Mouse (Mus musculus): ENCODE measurements around the gene Adamts12. TPM values are rescaled to one million over a fixed set of nuclear protein-coding genes. Genes with fewer than 3 reads are reported as not detected.

Gene Adamts12
- polyA plus RNA-seq, 1 experiment = 4.9 TPM

DNA sequence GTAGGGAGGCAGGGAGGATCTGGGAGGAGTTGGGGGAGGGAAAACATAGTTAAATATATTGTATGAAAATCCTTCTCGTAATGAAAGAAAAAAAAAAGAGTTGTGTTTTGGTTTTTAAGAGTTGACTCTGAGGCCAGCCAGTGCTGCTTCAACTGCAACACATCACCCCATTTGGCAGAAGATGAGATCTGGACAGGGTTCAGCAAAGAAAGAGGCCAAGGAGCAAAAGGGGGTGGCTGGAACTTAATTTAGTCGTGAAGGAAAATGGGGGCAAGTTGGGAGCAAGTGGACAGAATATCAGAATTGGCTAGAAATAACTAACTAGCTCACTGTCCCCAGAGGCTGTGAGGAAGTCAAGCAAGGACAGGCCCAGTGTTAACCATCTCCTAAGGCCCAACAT, 51.7 kb downstream of the Adamts12 start:
- TF ChIP-seq POLR2A (IDR thresholded peaks at IDR 0.05; ENCODE audit: borderline replicate concordance, extremely low read depth, insufficient read depth, insufficient read length, poor library complexity, severe bottlenecking) (no peak), CTCF (IDR thresholded peaks at IDR 0.05; ENCODE audit: borderline replicate concordance, extremely low read depth, insufficient read depth, insufficient read length) (no peak)

DNA sequence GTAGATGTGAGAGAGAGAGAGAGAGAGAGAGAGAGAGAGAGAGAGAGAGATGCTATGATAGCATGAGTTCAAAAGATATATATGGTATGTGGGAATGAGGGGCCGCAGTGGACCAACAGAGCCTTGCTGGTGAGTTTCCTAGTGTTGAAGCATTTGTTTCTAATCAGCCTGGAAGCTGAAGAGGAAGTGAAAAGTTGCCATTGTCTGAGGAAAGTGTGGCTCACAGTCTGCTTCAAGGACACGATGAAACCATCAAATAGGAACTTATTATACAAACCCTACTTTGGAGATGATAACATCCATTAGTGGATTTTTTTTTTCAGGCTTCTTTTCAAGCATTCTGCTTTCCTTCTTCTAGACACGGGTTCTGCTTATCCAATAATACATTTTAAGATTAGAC, 52.3 kb downstream of the Adamts12 start:
- no peak for DNase-seq (ENCODE audit: low read depth)
- TF ChIP-seq POLR2A (IDR thresholded peaks at IDR 0.05; ENCODE audit: borderline replicate concordance, extremely low read depth, insufficient read depth, insufficient read length, poor library complexity, severe bottlenecking) = no peak
- TF ChIP-seq CTCF (IDR thresholded peaks at IDR 0.05; ENCODE audit: borderline replicate concordance, extremely low read depth, insufficient read depth, insufficient read length) = no peak

More for the DNA sequence above, 51.7 kb downstream of the Adamts12 start:
- DNase-seq (ENCODE audit: low read depth) = no peak

DNA sequence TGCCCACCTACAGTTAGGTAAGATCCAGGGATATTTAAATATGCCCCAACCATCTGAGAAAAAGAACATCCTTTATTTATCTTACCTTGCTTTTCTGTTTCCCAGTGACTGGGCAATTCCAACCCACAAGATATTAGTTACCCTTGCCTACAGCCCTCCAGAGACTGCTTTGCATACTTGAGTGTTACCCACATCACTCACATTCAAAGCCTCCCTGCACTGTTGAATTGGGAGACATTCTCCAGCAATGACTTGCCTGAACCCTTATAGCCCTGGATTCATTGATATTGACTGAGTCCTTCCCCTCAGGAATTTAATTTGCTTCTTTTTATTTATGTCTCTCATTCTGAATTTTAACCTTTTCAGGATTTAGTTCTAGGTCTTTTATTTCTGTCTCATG, 53.8 kb downstream of the Adamts12 start:
- no peak for DNase-seq (ENCODE audit: low read depth)
- no peak for TF ChIP-seq CTCF (IDR thresholded peaks at IDR 0.05; ENCODE audit: borderline replicate concordance, extremely low read depth, insufficient read depth, insufficient read length)
- TF ChIP-seq POLR2A (IDR thresholded peaks at IDR 0.05; ENCODE audit: borderline replicate concordance, extremely low read depth, insufficient read depth, insufficient read length, poor library complexity, severe bottlenecking) = no peak

DNA sequence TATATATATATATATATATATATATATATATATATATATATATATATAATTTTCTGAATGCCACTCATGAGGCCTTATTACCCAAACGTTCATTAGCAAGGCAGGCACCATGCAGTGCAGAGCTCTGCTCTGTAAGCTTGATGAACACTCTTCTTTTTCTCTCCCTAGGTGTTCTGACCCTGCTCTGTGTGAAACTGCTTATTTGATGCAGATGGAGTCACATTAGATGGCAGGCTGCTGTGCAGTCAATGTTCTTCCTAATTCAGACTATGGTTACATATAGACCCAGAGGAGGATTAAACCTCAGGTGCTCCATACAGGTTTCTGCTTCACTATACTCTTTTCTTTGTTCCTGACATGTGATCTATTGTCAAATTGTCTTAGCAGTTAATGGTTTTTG, 57.1 kb downstream of the Adamts12 start:
- no peak for TF ChIP-seq CTCF (IDR thresholded peaks at IDR 0.05; ENCODE audit: borderline replicate concordance, extremely low read depth, insufficient read depth, insufficient read length)
- TF ChIP-seq POLR2A (IDR thresholded peaks at IDR 0.05; ENCODE audit: borderline replicate concordance, extremely low read depth, insufficient read depth, insufficient read length, poor library complexity, severe bottlenecking) = no peak
- peak; percentile 56 for DNase-seq (ENCODE audit: low read depth)

DNA sequence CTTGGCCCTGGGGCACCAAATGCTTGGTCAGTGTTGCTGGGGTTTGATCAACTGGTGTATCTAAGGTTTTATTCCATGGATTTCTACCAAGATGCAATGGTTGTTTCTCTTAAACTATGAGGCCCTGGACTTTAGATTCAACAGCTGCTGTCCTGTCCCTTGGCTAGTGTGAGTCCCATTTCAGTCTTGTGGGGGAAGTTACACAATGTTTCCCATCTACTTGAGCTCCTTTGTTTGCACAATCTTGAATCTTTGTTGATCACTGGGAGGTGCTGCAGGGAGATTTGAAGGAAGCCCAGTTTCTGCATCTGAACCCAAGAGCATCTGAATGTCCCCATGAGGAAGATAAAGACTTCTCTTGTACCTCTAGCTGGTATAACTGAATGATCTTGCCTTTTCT, 60.8 kb downstream of the Adamts12 start:
- TF ChIP-seq POLR2A (IDR thresholded peaks at IDR 0.05; ENCODE audit: borderline replicate concordance, extremely low read depth, insufficient read depth, insufficient read length, poor library complexity, severe bottlenecking) = no peak
- no peak for TF ChIP-seq CTCF (IDR thresholded peaks at IDR 0.05; ENCODE audit: borderline replicate concordance, extremely low read depth, insufficient read depth, insufficient read length)
- DNase-seq (ENCODE audit: low read depth) = no peak

DNA sequence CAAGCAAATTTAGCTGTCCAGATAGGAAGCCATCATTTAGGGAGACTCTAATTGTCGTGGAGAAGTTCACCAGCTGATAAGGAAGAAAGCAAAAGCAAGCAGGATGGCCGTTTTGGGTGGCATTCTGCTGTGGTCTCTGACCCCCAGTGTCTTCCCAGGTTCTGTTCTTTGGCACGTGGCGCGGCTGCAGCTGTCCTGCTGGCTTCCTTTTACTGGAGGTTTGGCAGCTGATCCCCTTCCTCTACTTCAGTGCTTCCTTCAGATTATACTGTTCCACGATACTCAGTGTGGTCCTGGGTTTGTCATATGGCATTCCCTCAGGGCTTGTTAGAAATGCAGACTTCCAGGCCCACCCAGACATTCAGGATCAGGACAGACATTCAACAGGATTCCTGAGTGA, 63.9 kb downstream of the Adamts12 start:
- no peak for TF ChIP-seq POLR2A (IDR thresholded peaks at IDR 0.05; ENCODE audit: borderline replicate concordance, extremely low read depth, insufficient read depth, insufficient read length, poor library complexity, severe bottlenecking)
- TF ChIP-seq CTCF (IDR thresholded peaks at IDR 0.05; ENCODE audit: borderline replicate concordance, extremely low read depth, insufficient read depth, insufficient read length) = no peak
- no peak for DNase-seq (ENCODE audit: low read depth)

DNA sequence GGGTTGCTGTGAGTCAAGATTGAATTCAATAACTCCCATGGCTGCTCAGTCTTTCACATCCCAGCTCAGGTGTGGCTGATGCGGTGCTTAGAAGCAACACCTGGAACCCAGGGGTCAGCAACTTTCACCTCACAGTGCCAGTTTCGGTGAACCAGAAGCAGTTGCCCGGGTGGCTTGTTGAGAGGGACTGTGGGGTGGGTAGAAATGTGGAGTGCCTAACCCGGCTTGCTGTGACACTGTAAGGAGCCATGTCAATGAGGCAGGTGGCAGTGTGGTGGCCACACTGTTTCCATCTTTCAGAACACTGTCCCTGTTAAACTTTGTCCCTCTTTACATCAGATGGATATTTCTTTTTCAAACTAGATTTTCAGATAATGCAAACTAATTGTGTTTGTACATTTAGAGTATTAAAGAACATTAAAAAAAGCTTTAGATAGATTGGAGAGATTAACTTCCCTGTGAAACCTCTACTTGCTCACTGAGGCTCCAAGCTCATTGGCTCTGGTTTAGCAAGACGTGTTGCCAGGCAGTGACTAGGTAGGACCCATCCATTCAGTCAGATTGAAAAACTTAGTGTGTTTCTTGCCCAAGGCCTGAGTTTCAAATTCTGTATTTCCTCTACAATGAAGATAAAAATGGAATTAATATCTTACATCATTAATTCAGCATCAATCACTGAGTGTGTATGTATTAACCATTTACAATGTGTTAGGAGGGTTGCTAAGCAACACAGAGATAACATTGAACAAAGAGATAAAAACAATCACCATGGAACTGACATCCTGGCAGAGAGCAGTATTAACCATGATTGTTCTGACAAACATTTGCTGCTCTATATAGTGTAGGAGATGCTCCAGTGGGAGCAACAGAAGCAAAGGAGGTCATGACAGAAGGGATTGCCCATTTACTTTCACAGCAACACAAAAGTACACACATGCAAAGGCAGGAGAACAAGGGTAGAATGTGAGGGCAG, 68.3 kb downstream of the Adamts12 start:
- TF ChIP-seq POLR2A (IDR thresholded peaks at IDR 0.05; ENCODE audit: borderline replicate concordance, extremely low read depth, insufficient read depth, insufficient read length, poor library complexity, severe bottlenecking) (no peak), CTCF (IDR thresholded peaks at IDR 0.05; ENCODE audit: borderline replicate concordance, extremely low read depth, insufficient read depth, insufficient read length) (no peak)
- DNase-seq (ENCODE audit: low read depth) = no peak

DNA sequence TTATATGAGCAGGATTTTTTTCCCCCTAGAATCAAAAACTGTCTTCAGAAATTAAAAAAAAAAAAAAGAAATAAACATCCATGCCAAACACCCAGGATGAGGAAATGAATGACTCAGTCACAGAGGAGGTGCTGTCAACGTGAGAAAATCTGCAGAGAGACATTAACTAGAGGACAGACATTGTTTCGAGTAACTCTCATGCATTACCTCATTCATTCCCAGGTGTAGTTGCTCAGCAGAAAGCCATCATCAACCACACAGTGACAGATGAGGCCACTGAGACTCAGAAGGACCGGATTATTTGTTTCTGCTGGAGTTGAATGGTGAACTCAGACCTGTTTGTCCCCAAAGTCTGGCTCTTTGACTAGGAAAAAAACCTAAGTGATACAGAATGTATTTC, 81.0 kb downstream of the Adamts12 start:
- DNase-seq (ENCODE audit: low read depth) = no peak
- no peak for TF ChIP-seq POLR2A (IDR thresholded peaks at IDR 0.05; ENCODE audit: borderline replicate concordance, extremely low read depth, insufficient read depth, insufficient read length, poor library complexity, severe bottlenecking)
- TF ChIP-seq CTCF (IDR thresholded peaks at IDR 0.05; ENCODE audit: borderline replicate concordance, extremely low read depth, insufficient read depth, insufficient read length) = no peak

DNA sequence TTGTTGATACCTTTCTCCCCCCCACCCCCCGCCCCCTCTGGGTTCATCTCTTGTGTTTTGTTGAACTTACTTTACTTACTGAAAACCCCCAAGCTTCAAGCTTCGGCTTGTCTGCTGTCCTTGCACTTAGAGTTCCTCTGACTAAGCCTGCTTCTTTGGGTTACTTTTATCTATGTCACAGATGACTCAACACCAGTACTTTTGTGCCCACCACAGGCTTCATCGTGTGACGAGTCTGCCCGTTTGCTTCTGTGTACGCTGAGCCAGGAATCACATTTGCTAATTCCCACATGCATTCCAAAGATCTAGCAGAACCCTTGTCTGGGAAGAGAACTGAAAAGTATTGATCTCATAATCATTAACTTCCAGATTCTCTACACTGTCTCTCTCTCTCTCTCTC, 94.8 kb downstream of the Adamts12 start:
- no peak for DNase-seq (ENCODE audit: low read depth)
- TF ChIP-seq POLR2A (IDR thresholded peaks at IDR 0.05; ENCODE audit: borderline replicate concordance, extremely low read depth, insufficient read depth, insufficient read length, poor library complexity, severe bottlenecking) (no peak), CTCF (IDR thresholded peaks at IDR 0.05; ENCODE audit: borderline replicate concordance, extremely low read depth, insufficient read depth, insufficient read length) (no peak)

DNA sequence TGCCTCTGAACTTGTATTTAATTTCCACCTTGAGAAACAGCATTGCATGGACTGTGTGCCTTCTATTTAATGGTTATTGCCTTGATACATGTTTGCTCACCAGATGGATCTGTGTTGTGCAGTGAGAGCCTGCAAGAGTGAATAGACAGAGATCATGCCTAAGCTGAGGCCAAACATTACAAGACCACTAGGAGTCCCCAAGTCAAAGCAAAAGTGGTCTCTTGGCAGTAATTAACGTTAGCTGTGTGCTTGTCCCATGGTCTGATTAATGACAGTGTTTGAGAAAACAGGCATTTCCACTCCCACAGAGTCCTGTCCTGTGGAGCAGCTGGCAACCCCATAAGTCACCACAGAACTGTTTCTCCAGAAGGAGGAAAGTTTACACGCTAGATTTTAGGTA, 96.2 kb downstream of the Adamts12 start:
- no peak; the same call in 1 of the 2 replicates for TF ChIP-seq CTCF (IDR thresholded peaks at IDR 0.05; ENCODE audit: borderline replicate concordance, extremely low read depth, insufficient read depth, insufficient read length)
- no peak for TF ChIP-seq POLR2A (IDR thresholded peaks at IDR 0.05; ENCODE audit: borderline replicate concordance, extremely low read depth, insufficient read depth, insufficient read length, poor library complexity, severe bottlenecking)
- DNase-seq (ENCODE audit: low read depth) = no peak

DNA sequence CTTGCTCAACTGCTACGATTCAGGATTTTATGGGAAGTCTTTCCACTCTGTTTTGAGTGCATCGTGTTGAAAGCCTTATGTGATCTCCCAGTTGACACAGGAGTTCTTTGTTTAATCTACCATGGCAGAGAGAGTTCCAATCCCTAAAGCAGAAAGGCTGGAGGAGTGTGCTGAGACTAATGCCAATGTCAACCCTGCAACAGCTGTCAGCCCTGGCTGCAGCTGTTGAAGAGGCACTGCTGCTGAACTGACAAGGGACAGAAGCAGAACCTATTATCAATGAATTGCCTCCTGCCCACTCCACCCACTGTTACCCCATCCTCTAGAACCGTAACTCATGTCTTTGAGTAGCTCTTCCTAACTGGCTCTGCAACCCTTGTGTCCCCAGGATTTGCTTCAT, 101.3 kb downstream of the Adamts12 start:
- no peak for DNase-seq (ENCODE audit: low read depth)
- no peak for TF ChIP-seq CTCF (IDR thresholded peaks at IDR 0.05; ENCODE audit: borderline replicate concordance, extremely low read depth, insufficient read depth, insufficient read length)
- TF ChIP-seq POLR2A (IDR thresholded peaks at IDR 0.05; ENCODE audit: borderline replicate concordance, extremely low read depth, insufficient read depth, insufficient read length, poor library complexity, severe bottlenecking) = no peak

All from brain, embryonic 14.5 days (tissue).